In the genomic region with DNA sequence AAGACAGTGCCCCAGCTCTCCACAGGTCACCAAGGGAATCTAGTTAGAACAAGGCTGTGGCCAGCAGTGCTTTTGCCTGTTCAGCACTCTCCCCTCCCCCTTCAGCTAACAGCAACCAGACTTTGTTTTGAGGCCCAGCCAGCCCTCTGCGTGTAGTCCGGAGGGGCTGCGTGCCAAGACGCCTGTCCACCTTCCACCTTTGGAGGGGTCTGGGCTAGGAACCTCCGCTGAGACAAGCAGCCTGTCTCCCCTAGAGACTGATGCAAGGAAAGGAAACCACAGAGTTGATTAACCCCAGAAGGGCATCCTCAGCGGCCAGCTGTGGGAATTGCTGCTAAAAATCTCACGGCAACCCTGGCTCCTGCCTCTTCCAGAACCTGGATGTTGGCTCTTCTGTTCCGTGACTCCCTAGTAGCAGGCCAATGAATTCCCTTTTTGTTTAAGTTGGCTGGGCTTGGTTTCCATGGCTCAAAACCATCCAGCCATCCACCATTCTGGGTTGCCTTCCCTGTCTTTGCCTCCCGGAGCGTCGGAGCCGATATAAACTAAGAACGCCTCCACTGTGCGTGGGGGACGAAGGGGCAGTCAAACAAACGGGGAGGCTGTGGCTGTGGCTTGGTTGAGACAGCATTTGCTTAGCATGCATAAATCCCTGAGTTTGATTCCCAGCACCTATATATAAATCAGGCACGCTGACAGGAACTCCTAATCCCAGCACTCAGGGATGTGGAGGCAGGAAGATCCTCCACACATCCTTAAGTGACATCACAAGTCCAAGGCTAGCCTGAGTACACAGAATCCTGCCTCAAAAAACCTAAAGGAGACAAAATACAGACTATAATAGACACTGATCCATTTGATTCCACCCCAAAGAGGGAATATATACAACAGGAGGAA, we compare ENCODE assay signal across 8 mouse cellular contexts. TPM values are rescaled to one million over a fixed set of nuclear protein-coding genes. Genes with fewer than 3 reads are reported as not detected.
DNase-seq lines count a peak whose midpoint lies in the region; ATAC-seq lines count a peak whose summit lies in the region.

No protein-coding gene starts in this region.

- no peak overlapping the region for H3K4me2 ChIP-seq in forebrain, embryonic 15.5 days (replicated peaks)
- no peak overlapping the region for H3K4me2 ChIP-seq in limb, embryonic 11.5 days (ENCODE audit: low read depth, severe bottlenecking)

- H3K9ac ChIP-seq in forebrain, embryonic 15.5 days (replicated peaks), result no peak overlapping the region
- H3K9ac ChIP-seq in limb, embryonic 11.5 days (ENCODE audit: low read length), result peak overlapping the region; percentile 24

- H3K36me3 ChIP-seq in forebrain, embryonic 15.5 days, result no peaks in the 10 kb centered on the region
- H3K36me3 ChIP-seq in limb, embryonic 11.5 days (ENCODE audit: control insufficient read depth, insufficient read depth, low read length), result no peaks in the 10 kb centered on the region

- peaks cover 25% of the 10 kb centered on the region for H3K4me1 ChIP-seq in forebrain, embryonic 15.5 days
- peaks cover 23% of the 10 kb centered on the region for H3K4me1 ChIP-seq in limb, embryonic 11.5 days (ENCODE audit: control insufficient read depth, insufficient read depth, low read length)

- 31% methylated on average over 17 of the region's 17 CpGs for WGBS in forebrain, embryonic 15.5 days
- 50% methylated on average over 17 of the region's 17 CpGs for WGBS in limb, embryonic 11.5 days

- no peaks in the 10 kb centered on the region for H3K9me3 ChIP-seq in forebrain, embryonic 15.5 days
- no peaks in the 10 kb centered on the region for H3K9me3 ChIP-seq in limb, embryonic 11.5 days (ENCODE audit: control insufficient read depth, low read length)

- peak; percentile 61 for ATAC-seq in common myeloid progenitor, adult 5-6 weeks (replicated peaks; ENCODE audit: low read depth, poor library complexity, severe bottlenecking)
- peak; percentile 43; the same call in 1 of the 2 replicates for ATAC-seq in forebrain, embryonic 15.5 days (replicated peaks)
- ATAC-seq in limb, embryonic 11.5 days (ENCODE audit: insufficient number of reproducible peaks, low FRiP score, low TSS enrichment, low read depth), result 0 out of 2 replicates have a peak, but pooled peaks have one; percentile 22
- no peak for ATAC-seq in activated CD4-positive, CD25-positive, alpha-beta regulatory T cell, adult 4 months

- H3K27ac ChIP-seq in forebrain, embryonic 15.5 days (replicated peaks), result peak overlapping the region; percentile 54
- H3K27ac ChIP-seq in limb, embryonic 11.5 days (replicated peaks; ENCODE audit: low read depth, low read length), result peak overlapping the region; percentile 91

- no peaks in the 10 kb centered on the region for H3K27me3 ChIP-seq in forebrain, embryonic 15.5 days
- H3K27me3 ChIP-seq in limb, embryonic 11.5 days (ENCODE audit: control insufficient read depth, insufficient read depth, low read length), result no peaks in the 10 kb centered on the region

- no peak overlapping the region for H3K4me3 ChIP-seq in forebrain, embryonic 15.5 days
- H3K4me3 ChIP-seq in limb, embryonic 11.5 days (ENCODE audit: low read depth, low read length), result no peak overlapping the region

- DNase-seq in kidney, postnatal 10 days, result peak; percentile 46
- DNase-seq in kidney, postnatal 25 days, result no peak
- peak; percentile 78 for DNase-seq in limb, embryonic 11.5 days (ENCODE audit: low spot score)
- DNase-seq in retina, postnatal 1 day, result peak; percentile 52
- DNase-seq in left cerebral cortex, adult 9 months (ENCODE audit: low spot score in 2 of 2), result no peak

RNA-seq across cellular contexts. Expression of a gene that starts 14.3 kb away (rescaled TPM):
- 8.2 and 11.7 TPM in 2 replicates for total RNA-seq in common myeloid progenitor, adult 5-6 weeks (2017)
- 3.9 TPM in 2 replicates for polyA plus RNA-seq in forebrain, embryonic 15.5 days (2015; fragmentation: Nextera tagmentation; extraction: Ambion mirVana)
- polyA plus RNA-seq in limb, embryonic 11.5 days (2014; fragmentation: Nextera tagmentation; extraction: Ambion mirVana), result 3.3 and 4.7 TPM in 2 replicates
- polyA plus RNA-seq in activated CD4-positive, CD25-positive, alpha-beta regulatory T cell, adult 4 months (2017; shearing (Covaris generic)), result 10 to 100 TPM in 1 of 2 experiments, 1 to 10 TPM in 1; 9.4 to 13.3 TPM

Comparison
In these comparisons a context has a peak if more than half of its experiments do, and no peak if none do; other contexts are left out.
1. DNase-seq: peak in kidney, postnatal 10 days (single experiment), limb, embryonic 11.5 days (single experiment) and retina, postnatal 1 day (single experiment); none in kidney, postnatal 25 days (0 of 2) and left cerebral cortex, adult 9 months (0 of 2).